Mouse (Mus musculus) adipocyte (in vitro differentiated cells): Measurements from ENCODE around the gene Zdhhc24.

Experiments used
- DNase-seq: peaks from one replicate; pipeline ENCODE4 v3.0.0-alpha.2; 2016; ENCODE audit warnings: low spot score

Gene Zdhhc24

GRCm38 (mm10) chr19:4877785-4878184 is 683 bp upstream of the Zdhhc24 start, which contains the start of gene Actn3:
Actn3 (minus strand) TSS chr19:4877909.
- DNase-seq = no peak

GRCm38 (mm10) chr19:4879324-4879703 is 846 bp downstream of the Zdhhc24 start:
- no peak for DNase-seq

DNA sequence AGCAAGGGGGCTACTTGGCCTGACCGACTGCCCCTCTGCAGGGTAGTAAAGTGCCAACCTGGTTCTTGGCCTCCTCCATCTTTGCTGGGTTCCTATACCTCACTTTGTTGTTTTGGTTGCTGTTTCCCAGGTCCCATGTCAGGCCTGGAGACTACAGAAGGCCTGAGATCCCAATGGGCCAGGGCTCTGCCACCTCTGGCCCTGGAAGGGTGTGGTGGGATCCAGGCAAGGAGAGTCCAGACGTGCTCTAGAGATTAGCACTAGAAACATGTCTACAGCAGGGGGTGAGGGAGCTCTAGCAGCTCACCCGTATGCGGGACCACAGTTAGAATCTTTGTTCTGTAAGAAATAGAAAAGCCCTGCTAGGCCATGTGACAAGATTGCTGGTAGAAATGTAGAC is 5.5 kb downstream of the Zdhhc24 start:
- no peak for DNase-seq

DNA sequence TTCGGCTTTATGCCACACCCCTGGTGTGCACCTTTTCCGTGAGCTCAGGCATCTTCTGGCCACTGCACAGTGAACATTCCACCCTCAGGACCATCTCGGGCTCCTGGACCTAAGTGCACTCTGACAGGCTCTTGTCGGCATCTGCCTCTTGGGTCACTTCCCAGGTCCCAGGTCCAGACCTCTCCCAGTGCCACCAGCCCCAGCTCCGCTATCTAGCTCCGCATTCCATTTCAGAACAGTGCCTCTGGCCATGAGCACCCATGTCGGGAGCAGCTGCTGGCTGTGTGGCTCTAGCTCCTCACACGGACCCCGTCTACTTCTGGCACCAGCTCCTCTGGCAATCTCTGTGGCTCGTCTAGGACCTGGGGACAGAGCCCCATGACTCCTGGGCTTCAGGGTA is 11.3 kb downstream of the Zdhhc24 start:
- DNase-seq = no peak

GRCm38 (mm10) chr19:4891798-4892197 is 13.3 kb downstream of the Zdhhc24 start:
- no peak for DNase-seq

- DNase-seq = no peak
Measured at GRCm38 (mm10) chr19:4896780-4897520, 18.5 kb downstream of the Zdhhc24 start.

DNA sequence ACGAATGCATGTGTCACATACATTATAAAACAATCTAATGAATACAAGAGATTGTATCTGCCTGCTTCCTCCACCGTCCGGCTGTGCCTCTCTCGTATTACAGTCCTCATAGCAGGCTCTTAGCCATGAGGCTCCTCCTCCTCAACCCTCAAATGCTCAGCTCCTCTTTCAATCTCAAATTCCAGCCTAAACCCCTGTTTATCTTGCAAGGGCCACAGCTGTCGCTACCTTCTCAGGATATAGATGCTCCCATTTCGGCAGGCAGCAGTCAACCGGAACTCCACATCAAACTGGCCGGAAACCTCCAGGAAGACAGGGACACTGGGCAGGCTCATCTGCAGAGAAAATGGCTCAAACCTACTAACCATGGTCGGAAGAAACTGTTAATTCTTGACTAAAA is 20.5 kb downstream of the Zdhhc24 start:
- DNase-seq = no peak

- DNase-seq = no peak
Measured at GRCm38 (mm10) chr19:4899888-4900287, 21.4 kb downstream of the Zdhhc24 start.

- DNase-seq = peak; percentile 85
Measured at GRCm38 (mm10) chr19:4905979-4906794, 27.7 kb downstream of the Zdhhc24 start, which contains the start of gene Bbs1. Bbs1 (minus strand) TSS chr19:4906628.

DNA sequence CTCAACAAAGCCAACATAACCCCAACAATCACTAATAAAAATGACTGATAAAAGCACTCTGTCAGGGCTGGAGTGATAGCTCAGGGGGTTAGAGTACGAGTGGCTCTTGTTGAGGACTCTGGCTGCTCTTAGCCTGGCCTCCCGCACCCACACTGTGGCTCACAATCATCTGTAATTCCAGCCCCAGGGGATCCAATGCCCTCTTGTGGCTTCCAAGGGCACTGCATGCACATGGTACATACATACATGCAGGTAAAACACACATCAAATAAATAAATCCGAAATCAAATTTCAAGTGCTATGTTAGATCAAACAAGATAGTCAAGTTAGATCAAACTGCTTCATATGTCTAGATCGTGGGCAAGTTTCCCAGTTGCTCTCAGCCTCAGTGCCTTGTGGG is 29.6 kb downstream of the Zdhhc24 start:
- no peak for DNase-seq

DNA sequence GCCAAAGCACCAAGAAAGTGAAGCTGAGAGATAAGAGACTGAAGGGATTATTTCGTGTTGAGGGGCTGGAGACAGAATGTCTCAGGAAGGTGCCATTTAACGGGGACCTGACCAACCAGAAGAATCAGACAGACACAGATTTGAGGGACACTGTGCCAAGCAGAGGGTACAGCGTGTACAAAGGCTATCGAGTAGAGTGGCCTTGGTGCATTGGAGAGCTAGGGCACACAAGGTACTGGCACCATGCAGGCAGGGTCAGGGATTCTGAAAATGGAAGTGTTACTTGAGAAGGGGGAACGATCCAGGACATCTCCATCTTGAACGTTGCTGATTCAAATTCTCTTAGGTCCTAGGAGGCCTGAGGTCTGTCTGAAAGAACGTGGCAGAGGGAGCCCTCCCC is 30.9 kb downstream of the Zdhhc24 start:
- DNase-seq = no peak

DNA sequence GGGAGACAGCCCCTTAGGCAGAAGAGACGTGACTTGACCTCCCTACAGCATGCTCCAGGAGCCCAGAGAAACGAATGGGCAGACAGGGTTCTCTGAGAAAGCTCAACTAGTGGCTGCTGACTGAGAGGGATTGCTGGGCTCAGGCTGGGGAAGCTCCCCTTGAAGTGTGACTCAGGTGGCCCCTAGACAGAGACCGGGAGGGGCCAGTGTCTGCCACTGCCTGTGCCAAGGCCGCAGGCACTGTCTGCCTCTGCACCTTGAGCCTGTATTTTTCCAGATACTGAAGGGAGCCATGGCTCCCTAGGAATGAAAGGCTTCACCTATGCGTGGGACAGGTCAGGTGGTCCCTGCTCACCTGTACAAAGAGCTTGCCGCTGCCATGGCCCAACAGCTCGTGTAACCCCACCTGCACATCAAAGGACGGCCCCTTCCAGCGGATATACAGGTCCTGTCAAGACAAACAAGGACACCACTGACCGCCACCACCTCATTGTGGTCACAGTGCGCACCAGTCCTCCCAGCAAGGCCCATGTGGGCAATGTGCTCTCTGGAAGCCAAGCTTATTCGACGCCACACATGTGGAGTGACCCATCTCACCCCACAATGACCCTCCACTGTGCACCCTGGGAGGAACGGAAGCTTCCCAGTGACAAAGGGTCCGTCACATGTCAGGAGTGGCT is 37.6 kb downstream of the Zdhhc24 start:
- DNase-seq = no peak

- no peak for DNase-seq
Measured at GRCm38 (mm10) chr19:4916827-4917226, 38.4 kb downstream of the Zdhhc24 start.

DNA sequence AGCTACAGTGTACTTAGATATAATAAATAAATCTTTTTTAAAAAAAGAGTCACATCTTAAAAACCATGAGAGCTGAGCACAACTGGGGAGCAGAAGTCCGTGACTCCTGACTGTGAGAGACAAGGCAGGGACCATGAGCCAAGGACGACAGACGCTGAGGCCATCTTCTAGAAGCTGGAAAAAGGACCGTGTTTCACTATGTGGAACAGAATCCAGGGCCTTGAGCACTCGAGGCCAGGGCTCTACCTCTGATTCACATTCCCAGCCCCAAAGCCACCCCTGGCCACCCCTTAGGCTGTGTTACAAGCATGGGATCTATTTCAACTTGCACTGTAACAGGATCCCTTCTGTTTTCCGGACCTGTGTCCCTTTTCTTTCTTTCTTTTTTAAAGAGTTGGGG is 41.2 kb downstream of the Zdhhc24 start:
- no peak for DNase-seq

GRCm38 (mm10) chr19:4925121-4925860 is 46.8 kb downstream of the Zdhhc24 start:
- no peak for DNase-seq

DNA sequence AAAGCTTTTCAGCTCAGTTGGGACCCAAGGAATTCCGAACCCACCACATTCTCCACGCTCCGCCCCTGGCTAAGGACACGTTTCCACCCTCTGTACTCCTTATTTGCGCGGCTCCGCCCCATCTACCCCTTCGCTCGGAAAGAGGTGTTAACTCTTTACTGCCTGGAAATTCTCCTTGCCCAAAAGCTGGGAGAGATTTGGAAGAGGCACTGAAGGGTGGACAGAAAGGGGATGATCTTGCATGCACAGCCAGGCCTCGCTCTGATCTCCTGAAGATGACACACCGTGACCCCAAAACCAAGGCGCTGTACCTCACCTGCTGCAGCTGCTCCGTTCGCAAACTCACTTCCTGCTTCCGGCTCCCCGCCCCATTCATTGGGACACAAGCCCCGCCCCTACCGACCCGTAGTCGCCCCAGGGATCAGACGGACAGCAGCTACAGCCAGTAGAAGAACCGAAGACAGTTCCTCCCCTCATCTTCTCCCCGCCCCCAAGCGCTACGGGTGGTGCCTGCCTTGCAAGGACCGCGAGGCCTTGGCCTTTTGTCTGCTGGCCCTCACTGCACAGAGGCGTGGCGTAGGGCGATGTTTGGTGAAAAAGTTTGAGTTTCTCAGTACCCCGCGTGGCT is 49.5 kb downstream of the Zdhhc24 start, which contains the start of gene Dpp3:
Gene Dpp3 (minus strand): TSS at position 384 of the 628 bp plus-strand sequence.
- peak; percentile 99 for DNase-seq

- DNase-seq = peak; percentile 90
Measured at GRCm38 (mm10) chr19:4928781-4929180, 50.3 kb downstream of the Zdhhc24 start.
